Mouse (Mus musculus) layer of hippocampus, postnatal 36 days (tissue): ENCODE data around the gene Vash2. TPM values are rescaled to one million over a fixed set of nuclear protein-coding genes. Genes with fewer than 3 reads are reported as not detected.
A peak's percentile ranks its signal among the peaks of the same experiment; 100 is the strongest.

Experiments used
- DNase-seq, 2 experiments: peaks; one replicate each; pipeline ENCODE4 v3.0.0; 2022
- total RNA-seq, 2 experiments: library from RNA; stranded (reverse); gene quantifications; 2 replicates each; pipeline ENCODE4 v1.2.3; 2021

Vash2 gene
- total RNA-seq, 2 experiments from 2014 or later = 1.9 to 2.2 TPM

DNA sequence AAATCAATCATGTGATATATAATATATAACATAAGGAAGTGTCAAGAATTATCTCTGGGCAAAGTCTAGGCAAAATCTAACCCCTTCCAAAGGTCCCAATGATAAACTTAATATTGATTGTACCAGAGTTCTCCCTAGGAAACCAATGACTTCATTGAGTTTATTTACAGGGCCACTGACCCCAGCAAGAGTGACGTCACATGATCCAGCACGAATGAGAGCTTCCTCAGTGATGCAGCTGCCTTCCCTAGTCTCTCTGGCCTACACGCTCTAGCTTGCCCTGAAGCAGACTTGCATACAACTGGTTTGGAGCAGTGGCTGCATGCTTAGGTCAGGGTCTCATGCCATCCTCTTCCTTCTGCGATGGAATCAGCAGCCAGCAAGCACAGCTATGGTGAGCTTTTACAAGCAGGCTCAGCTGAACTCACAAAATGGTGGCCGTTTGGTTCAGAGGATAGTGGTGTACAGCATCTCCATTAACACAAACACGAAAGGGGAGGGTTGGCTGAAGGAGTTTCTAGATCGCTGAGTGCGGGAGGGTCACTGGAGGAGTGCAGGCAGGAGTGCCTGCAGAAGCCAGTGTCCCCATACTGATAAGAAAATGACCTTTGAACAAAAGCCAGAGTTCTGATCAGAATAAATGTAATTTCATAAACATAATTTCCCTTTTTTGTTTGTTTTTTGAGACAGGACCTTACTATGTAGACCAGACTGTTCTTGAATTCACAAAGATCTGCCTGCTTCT, 59.2 kb downstream of the Vash2 start:
- DNase-seq = no peak

DNA sequence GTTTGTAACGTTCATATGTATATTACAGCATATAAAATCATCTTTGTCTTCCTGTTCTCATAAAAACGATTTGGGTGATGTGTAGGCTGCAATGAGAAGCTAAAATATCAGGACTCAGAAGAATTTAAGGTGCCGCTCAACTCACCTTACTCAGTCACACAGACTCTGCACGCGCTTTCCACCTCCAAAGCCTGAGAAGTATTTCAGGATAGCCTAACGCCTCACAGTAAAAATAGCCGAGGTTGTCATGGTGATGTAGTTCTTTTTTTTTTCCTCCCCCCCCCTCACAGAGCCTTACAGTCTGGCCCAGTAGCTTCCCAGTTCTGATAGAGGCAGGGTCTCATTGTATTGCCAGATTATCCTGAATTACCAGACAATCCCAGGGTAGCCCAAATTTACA, 60.2 kb downstream of the Vash2 start:
- no peak for DNase-seq

DNA sequence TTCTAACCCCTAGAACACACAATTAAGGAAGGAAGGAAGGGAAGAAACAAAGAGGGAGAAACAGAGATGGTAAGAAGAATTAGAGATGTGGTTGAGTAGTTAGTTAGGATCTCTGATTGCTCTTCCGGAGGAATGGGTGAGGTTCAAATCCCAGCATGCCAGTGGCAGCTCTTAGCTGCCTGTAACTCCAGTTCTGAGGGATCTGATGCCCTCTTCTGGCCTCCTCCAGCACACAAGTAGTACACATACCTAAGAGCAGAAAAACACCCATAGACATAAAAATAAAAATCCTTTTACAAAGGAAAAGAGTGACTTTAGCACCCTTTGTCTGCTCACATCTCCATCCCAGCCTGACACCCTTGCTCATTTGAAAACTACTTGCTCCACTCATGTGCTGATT, 66.5 kb downstream of the Vash2 start:
- no peak for DNase-seq

DNA sequence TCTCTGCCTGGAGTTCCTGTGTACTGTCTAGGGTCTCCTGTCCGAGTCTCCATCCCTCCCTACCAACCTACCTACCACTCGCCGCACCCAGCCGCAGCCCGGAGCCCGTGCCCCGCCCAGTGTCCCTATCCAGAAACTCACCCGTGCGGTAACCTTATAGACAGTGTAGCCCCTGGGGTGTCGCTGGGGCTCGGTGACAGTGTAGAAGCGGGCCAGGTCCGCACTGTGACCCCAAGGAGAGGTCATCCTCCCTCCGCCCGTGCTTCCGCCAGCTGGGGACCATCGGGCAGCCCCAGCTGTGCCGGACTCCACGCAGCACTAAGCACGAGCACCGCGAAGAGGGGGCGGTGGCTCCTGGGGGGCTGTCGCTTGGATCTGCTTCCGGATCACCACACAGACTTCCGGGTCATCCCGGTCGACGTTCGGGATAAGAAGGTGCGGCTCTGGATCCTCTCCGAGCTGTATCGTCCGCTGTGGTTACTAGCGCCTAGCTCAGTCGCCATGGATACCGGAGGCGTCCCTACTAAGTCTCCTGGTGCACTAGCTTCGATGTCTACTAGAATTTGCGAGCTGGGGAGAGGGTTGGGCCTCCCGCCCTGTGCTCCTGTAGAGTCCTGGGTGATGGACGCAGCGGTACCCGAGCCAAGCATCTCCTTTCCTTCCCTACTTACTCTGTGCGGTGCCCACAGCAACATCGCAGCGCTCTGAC, 67.5 kb downstream of the Vash2 start, which contains the start of gene Rps6kc1:
TSS of gene Rps6kc1 (minus strand) at position 356 of the 709 bp plus-strand sequence.
- DNase-seq = peak; percentile 78

DNA sequence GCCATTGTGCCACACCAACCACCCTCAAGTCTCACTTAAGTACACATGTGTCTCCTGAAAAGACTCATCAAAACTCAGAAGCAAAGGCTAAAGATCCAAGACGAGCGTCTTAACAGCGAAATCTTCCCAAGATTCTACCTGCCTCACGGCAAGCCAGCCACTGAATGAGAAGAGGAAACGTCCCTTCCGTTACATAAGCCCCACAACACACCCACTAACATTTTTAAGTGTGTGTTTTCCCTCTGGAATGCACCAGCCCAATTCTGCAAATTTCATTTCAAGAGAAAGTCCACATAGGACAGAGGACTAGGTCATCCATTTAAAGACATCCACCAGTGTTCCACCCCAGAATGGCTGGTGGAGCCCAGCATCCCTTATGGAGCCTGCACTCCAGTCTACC, 68.3 kb downstream of the Vash2 start:
- no peak for DNase-seq

DNA sequence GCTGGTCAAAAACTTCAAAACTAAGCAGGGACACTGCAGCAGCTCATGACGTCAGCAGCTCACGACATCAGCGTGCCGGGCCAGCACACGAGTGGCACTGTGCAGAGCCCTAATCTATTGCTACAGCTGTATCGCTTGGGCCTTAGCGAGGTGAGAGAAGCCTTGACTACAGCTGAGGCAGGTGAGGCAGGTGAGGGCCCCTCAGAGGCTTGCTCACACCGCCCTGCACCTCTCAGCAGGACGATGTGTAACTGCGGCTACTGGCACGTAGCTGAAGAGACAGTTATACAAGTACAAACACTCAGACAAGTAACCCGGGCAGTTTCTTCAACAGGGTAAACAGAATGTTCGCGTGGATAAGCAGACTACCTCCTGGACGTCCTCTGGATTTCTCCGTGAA, 74.4 kb downstream of the Vash2 start:
- DNase-seq = no peak

DNA sequence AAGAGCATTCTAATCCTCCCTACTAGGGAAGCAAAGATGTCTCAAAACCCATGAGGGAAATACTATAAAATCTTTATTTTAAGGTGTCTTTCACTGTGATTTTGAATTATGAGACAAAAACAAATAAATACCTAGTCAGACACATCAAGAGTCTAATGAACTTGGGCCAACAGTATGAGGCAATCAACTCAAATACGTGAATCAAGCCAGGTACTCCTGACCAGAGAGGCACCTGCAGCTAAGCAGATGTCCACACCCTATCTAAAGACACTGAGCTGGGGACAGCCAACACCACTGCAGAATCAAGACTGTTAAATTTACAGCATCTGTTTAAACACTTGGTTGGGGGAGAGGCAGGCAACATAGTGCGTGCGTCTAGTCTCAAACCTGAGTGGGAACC, 75.0 kb downstream of the Vash2 start:
- DNase-seq = no peak

DNA sequence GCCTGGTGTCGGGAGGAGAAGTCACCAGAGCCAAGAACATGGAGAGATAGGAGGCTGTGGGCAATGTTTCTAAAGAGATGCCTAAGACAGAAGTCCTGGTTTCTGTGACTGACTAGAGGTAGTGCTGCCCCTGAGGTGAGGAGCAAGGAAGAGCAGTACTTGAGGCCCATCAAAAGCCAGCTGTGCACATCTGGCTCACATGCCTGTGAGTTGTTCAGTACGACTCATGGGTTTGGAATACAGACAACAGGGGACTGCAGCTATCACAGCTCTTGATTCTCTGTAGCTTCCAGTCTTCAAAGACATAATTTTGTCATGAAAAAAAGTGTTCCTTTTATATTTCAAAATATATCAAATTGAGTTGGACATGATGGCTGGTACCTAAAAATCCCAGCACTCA, 78.0 kb downstream of the Vash2 start:
- DNase-seq = no peak

DNA sequence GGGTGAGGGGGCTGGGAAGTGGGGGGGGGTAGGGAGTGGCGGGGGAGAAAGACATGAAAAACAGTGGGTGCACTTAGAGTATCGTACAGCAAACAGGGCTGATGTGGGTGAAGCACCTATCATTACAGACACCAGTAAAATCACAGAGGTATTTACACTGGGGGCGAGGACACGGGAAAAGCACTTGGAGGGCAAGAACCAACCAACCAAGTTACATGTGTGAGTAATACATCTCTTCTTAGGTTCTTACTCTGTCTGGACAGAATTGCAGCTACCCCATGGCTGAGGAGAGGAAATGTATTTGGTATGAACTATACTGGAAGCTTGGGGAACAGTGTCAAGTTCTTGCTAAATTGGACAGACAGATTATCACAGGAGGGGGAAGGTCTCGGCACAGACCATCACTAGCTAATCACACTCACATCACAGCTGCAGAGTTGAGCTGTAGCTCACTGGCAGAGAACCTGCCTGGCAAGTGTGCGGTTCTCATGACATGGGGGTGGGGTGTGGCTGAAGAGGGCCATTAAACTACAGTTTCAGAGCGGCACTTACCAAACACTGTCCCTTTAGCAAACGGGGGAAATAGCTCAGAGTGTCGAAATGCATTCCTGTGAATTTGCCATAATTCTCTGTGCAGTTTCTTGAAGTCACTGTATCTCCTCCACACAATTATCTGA, 80.1 kb downstream of the Vash2 start:
- DNase-seq = no peak

DNA sequence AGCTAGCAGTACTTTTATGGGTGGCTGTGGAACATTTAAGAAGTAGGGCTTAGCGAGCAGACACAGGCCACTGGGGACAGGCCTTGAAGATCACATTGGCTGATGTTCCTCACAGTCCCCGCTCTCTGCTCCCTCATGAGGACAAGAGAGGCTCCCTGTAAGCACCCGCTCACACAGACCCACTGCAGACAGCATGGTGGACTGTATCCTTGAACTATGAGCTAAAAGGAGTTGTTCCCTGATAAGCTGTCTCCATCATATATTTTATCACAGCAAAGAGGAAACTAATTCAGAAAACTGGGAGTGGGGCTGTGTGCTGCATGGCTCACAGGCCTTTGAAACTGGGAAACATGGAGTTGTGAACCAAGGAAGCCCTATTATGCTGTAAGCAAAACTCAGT, 80.9 kb downstream of the Vash2 start:
- DNase-seq = no peak

Other genes with a start within 250 kb of the Vash2 start
- gene Rps6kc1, start 67.5 kb downstream of the Vash2 start, total RNA-seq = 10 to 100 TPM; 81.0 to 82.7 TPM
- gene Angel2, start 54.2 kb downstream of the Vash2 start, total RNA-seq = 10 to 100 TPM; 52.2 to 57.7 TPM
- gene Flvcr1, start 46.9 kb upstream of the Vash2 start, total RNA-seq = 10 to 100 TPM; 17.3 to 19.6 TPM
- not detected for gene Spata45, start 57.3 kb upstream of the Vash2 start, total RNA-seq
- 10 to 100 TPM; 40.4 to 42.4 TPM for gene Tatdn3, start 83.6 kb upstream of the Vash2 start, total RNA-seq
- under 1 TPM; 0.61 to 0.82 TPM for gene Nsl1, start 83.7 kb upstream of the Vash2 start, total RNA-seq
- gene Batf3, start 118.6 kb upstream of the Vash2 start, total RNA-seq = 1 to 10 TPM in 1 of 2 experiments, under 1 TPM in 1; 0.51 to 2.3 TPM
- gene Fam71a, start 185.5 kb upstream of the Vash2 start, total RNA-seq = not detected
- 1 to 10 TPM; 1.2 to 1.4 TPM for gene Atf3, start 238.7 kb upstream of the Vash2 start, total RNA-seq